Mouse (Mus musculus) ES-Bruce4 (cell line): ENCODE data around the gene Klrb1a. TPM values are rescaled to one million over a fixed set of nuclear protein-coding genes. Genes with fewer than 3 reads are reported as not detected.
"Not testable (repeated sequence)": the region's sequence is repeated elsewhere in the genome, so short reads cannot be mapped to it uniquely, and the experiment has no call there.

Experiments used
- H3K27ac ChIP-seq: 2 replicates; pipeline ENCODE4 v1.5.1; 2012; ENCODE audit warnings: low read length, inconsistent platforms; ENCODE audit not compliant: insufficient read depth
- H3K27me3 ChIP-seq: 2 replicates; pipeline ENCODE4 v1.6.1; 2012; ENCODE audit warnings: mild to moderate bottlenecking, low read length, inconsistent platforms; ENCODE audit not compliant: control insufficient read depth, poor library complexity, insufficient read depth, severe bottlenecking
- H3K36me3 ChIP-seq: 2 replicates; pipeline ENCODE4 v1.6.1; 2012; ENCODE audit warnings: inconsistent platforms, mild to moderate bottlenecking, low read length, moderate library complexity; ENCODE audit not compliant: control insufficient read depth, poor library complexity, insufficient read depth, severe bottlenecking
- H3K4me1 ChIP-seq: one replicate; pipeline ENCODE4 v1.8.1; 2011; ENCODE audit warnings: low read length; ENCODE audit not compliant: control insufficient read depth, insufficient read depth
- H3K4me3 ChIP-seq: 2 replicates; pipeline ENCODE4 v1.5.1; 2011; ENCODE audit warnings: low read depth, mild to moderate bottlenecking, low read length
- H3K9ac ChIP-seq: 2 replicates; pipeline ENCODE4 v1.6.1; 2012; ENCODE audit warnings: low read depth, mild to moderate bottlenecking, inconsistent platforms; ENCODE audit not compliant: poor library complexity, severe bottlenecking
- H3K9me3 ChIP-seq: replicated peaks from 2 replicates; pipeline ENCODE4 v1.6.1; 2012; ENCODE audit warnings: mild to moderate bottlenecking, low read length, inconsistent platforms; ENCODE audit not compliant: control insufficient read depth, poor library complexity, insufficient read depth, severe bottlenecking
- CTCF ChIP-seq: IDR thresholded peaks from one replicate; pipeline ENCODE4 v1.8.1; 2011; ENCODE audit warnings: low read depth, low read length
- EP300 ChIP-seq: IDR thresholded peaks from 2 replicates; pipeline ENCODE4 v1.6.1; 2011; ENCODE audit warnings: low read depth, low read length; ENCODE audit not compliant: insufficient read depth
- POLR2A ChIP-seq: IDR thresholded peaks from one replicate; pipeline ENCODE4 v1.8.1; 2011; ENCODE audit warnings: low read length; ENCODE audit not compliant: insufficient read depth
- polyA plus RNA-seq: library from polyadenylated mRNA; stranded (reverse); fragments of >200 nt; gene quantifications from 2 replicates; pipeline ENCODE4 v1.2.4, GENCODE M21; 2011; ENCODE audit warnings: low read depth; ENCODE audit not compliant: missing spikeins, insufficient read depth, insufficient read length

Klrb1a gene
- polyA plus RNA-seq, 1 experiment, result not detected

DNA sequence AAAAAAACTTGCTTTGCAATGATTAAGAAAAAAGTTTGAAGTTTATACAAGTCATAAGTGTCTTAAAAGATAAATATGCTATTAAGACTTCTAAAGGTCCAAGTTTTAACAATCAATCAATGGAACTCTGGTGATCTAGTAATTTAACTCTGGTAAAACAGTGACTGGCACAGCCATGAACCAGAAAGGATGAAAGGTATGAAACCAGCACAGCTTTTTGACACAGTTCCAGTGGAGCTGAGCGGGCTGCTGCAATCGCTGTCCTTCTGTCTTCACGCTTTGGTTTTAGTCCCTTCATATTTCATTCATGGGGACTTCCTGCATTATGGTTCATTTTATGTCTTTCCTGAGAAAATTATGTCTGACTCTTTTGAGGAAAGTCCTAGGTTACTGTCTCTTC is 26.3 kb upstream of the Klrb1a start:
- Histone ChIP-seq H3K9me3 (0 out of 2 replicates have a peak, but pooled peaks cover 9% of the 10 kb centered on the region), H3K36me3 (no peaks in the 10 kb centered on the region), H3K4me3 (no peak overlapping the region), H3K27ac (no peak overlapping the region), H3K27me3 (no peaks in the 10 kb centered on the region), H3K4me1 (no peaks in the 10 kb centered on the region), H3K9ac (no peak overlapping the region)
- TF ChIP-seq POLR2A (no peak), CTCF (no peak), EP300 (no peak)

DNA sequence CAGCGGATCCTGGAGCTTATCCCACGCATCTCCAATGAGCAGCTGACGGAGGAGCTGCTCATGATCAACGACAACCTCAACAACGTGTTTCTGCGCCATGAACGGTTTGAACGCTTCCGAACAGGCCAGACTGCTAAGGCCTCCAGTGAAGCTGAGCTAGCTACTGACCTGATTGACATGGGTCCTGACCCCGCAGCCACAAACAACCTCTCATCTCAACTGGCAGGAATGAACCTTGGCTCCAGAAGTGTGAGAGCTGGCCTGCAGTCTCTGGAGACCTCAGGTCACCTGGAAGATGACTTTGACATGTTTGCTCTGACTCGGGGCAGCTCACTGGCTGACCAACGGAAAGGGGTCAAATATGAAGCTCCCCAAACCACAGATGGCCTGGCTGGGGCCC is 22.4 kb upstream of the Klrb1a start:
- not testable (repeated sequence) for H3K9ac ChIP-seq, H3K4me3 ChIP-seq, H3K4me1 ChIP-seq, H3K27ac ChIP-seq, H3K9me3 ChIP-seq, H3K27me3 ChIP-seq, H3K36me3 ChIP-seq

DNA sequence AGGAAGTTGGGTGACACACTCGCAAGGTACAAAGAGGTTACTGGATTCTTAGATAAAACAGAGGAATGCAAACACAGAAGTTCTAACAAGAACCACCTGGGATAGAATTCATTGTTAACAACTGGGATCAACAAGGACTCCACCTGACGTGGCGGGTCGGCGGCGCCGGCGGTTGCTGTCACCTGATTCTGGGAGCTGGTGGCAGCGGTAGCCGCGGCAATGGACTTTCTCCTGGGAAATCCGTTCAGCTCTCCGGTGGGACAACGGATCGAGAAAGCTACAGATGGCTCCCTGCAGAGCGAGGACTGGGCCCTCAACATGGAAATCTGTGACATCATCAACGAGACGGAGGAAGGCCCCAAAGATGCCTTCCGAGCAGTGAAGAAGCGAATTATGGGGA is 21.4 kb upstream of the Klrb1a start:
- H3K27ac ChIP-seq, H3K27me3 ChIP-seq, H3K4me1 ChIP-seq, H3K9ac ChIP-seq, H3K9me3 ChIP-seq, H3K4me3 ChIP-seq, H3K36me3 ChIP-seq: not testable (repeated sequence)

DNA sequence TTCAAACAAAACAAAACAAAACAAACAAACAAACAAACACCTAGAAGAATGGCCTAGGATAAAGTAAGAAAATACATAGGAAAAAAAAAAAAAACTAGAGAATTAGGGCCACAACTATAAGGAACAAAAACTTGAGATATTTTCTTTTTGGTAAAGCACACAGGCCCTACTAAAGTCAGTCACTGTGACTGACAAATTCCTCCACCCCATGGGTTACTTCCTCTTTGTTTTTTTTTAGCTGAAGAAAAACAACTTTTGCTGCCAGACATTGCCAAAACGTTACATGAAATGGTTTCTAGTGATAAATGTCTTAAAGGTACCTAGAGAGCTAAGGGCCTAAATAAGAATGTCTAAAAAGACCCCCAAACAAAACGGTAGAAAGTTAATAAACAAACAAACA is 20.7 kb upstream of the Klrb1a start:
- no peak overlapping the region for H3K4me3 ChIP-seq
- peaks cover 9% of the 10 kb centered on the region for H3K9me3 ChIP-seq
- H3K4me1 ChIP-seq, result no peaks in the 10 kb centered on the region
- no peak overlapping the region for H3K9ac ChIP-seq
- no peak for TF ChIP-seq POLR2A
- no peak for TF ChIP-seq CTCF
- no peak for TF ChIP-seq EP300
- H3K27ac ChIP-seq, result no peak overlapping the region
- no peaks in the 10 kb centered on the region for H3K27me3 ChIP-seq
- no peaks in the 10 kb centered on the region for H3K36me3 ChIP-seq

DNA sequence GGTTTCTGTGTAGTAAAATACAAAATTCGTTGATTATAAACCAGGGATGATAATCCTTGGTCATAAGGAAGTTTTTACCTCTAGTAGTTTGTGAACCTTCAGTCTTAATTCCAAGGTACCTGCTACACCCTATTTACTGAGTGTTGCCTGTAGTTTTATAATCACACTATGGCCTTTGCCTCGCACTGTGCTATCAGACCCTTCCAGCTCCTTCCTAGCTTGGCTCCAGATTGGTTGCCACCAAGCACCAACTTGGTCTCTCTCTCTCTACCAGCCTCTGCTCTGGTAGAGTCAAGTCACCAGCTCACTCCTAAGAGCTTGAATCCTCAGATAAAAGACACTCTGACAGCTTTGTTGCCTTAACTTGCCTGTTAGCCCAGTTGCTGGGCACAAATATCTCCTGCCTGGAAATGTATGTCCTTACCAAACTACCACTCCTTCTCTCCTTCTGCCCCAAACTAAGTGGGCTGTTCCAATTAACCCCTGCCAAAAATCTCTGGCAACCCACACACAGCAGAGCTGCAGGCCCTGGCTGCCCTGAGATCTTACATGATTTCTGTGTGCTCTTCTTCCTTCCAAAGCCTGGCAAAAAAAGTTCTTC is 17.9 kb upstream of the Klrb1a start:
- Histone ChIP-seq H3K9me3 (peaks cover 9% of the 10 kb centered on the region), H3K4me3 (no peak overlapping the region), H3K36me3 (no peaks in the 10 kb centered on the region), H3K27me3 (no peaks in the 10 kb centered on the region), H3K4me1 (no peaks in the 10 kb centered on the region), H3K9ac (no peak overlapping the region), H3K27ac (no peak overlapping the region)
- TF ChIP-seq POLR2A (no peak), EP300 (no peak), CTCF (no peak)

DNA sequence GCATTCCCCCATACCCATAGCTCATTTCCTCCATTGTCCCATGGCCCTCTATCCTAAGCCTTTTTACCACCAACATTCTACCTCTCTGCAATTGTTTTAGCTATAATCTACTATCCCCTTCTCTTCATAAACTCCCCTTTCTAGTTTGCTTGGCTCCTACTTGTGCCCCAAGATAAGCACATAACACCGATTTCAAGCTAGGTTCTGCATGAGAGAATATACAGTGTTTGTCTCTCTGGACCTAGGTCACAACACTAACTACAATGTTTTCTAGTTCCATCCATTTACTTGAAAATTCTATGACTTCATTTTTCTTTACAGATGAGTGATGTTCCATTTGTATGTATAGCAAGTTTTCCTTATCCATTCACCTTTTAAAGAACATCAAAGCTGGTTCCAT is 17.3 kb upstream of the Klrb1a start:
- no peak overlapping the region for H3K9ac ChIP-seq
- H3K4me3 ChIP-seq, result no peak overlapping the region
- no peak overlapping the region for H3K27ac ChIP-seq
- no peak for TF ChIP-seq POLR2A
- H3K9me3 ChIP-seq, result peaks cover 9% of the 10 kb centered on the region
- H3K4me1 ChIP-seq, result no peaks in the 10 kb centered on the region
- H3K27me3 ChIP-seq, result no peaks in the 10 kb centered on the region
- no peaks in the 10 kb centered on the region for H3K36me3 ChIP-seq

DNA sequence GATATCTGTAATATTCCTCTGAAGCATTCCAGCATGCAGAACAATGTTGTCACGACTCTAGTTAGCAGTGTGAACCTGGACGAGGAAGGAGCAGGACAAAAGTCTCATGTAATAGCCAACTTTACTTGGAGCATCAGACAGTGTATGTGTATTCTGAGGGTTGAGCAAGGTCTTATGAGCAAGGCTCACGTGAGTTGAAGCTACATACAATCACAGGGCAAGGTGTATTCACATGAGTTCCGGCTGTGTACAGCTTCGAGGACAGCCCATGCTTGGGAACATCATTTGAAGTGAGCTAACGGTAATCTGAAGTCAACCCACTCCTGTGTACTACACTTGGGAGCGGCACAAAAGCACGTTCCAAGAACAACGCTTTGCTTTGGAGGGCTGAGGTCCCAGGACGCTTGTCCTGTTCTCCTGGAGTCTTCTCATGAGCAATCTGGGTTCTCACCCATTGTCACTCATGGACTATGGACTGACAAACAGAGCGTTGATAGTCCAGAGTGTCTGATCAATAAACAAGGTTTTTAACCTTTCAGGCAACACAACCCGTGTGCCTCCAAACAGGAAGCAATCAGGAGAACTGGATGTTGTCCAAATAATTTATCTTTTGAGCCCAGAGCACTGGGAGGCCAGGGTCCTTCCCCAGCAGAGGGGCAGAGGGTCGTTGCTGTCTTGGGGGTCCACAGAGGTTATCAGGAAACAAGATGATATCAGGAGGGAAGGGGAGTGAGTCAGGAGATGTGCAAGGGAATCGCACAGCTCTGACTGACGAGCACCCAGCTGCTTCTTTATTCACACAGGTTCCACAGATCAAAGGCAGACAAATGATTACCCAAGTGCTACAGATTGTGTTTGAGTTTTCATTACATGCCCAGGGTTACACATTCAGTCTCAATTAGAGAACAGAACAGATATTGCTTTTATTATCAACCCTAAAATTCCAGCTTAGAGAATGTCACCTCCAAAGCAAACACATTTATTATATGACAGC is 7.9 kb upstream of the Klrb1a start:
- H3K4me1 ChIP-seq, H3K9ac ChIP-seq, H3K27ac ChIP-seq, H3K27me3 ChIP-seq, H3K4me3 ChIP-seq, H3K9me3 ChIP-seq, H3K36me3 ChIP-seq: not testable (repeated sequence)
